Mouse (Mus musculus): ENCODE data around the gene 2010111I01Rik. TPM values are rescaled to one million over a fixed set of nuclear protein-coding genes. Genes with fewer than 3 reads are reported as not detected.
A peak's percentile ranks its signal among the peaks of the same experiment; 100 is the strongest.

2010111I01Rik gene
- polyA plus RNA-seq, 1 experiment from 2014 or later = 34.6 TPM

DNA sequence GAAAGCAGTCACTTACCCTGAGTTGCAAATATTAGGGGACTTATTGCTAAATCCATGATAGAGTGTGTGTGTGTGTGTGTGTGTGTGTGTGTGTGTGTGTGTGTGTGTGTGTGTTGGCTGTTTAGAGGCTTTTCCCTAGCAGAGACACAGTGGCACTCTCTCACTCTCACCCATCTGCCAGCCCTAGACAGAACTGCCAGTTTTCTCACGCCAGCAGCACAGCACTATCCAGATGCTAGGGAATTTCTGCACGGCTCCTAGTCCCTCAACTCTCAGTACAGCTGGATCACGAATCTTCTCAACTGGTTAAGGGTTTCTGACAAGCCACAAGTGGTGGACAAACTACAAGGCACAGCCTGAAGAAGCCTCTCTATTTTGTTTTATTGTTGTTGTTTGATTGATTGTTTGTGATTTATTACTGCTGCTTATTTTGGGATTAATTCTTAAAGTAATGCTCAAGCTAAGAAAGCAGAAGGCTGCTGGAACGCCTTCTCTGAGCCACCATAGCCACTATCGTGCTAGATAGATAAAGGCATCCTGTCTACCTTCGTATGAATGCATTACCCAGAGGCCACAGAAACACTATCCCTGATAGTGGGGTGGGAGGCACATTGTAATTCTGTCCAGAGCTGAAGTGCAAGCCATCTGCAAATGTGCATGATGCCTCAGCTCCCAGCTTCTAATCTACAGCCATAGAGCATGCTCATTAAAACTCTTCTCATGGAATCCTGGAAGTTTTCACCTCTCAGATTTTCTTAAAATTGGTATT is 209.7 kb downstream of the 2010111I01Rik start:
- no peak for DNase-seq (ENCODE audit: low spot score)
- Histone ChIP-seq H3K4me3 (no peak overlapping the region), H3K27me3 (ENCODE audit: insufficient read depth, poor library complexity, severe bottlenecking) (0 out of 2 replicates have a peak, but pooled peaks cover 3% of the 10 kb centered on the region), H3K27ac (no peak overlapping the region), H3K9me3 (no peaks in the 10 kb centered on the region), H3K4me1 (replicated peaks) (peaks cover 28% of the 10 kb centered on the region), H3K36me3 (no peaks in the 10 kb centered on the region)
- WGBS = 85% methylated on average over 6 of the region's 6 CpGs

DNA sequence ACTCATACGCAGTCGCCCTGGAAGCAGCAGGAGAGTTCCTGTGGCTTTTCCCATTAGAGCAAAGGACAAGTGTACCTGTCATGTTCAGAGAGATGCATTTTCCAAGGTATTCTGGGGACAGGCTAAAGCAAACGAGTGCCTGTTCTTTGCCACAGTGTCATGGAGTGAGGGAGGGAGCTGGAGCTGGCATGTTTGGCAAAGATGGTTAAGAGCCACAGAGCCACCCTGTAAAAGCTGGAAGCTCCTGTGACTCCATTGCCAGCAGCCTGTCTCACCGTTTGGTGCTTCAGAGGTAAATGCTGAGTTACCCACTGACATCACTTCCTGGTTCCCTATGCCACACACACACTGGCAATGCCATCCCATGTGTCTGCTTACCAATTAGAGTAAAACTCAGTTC is 211.4 kb downstream of the 2010111I01Rik start:
- H3K27me3 ChIP-seq (ENCODE audit: insufficient read depth, poor library complexity, severe bottlenecking) = 0 out of 2 replicates have a peak, but pooled peaks cover 3% of the 10 kb centered on the region
- WGBS = 80% methylated on average over 4 of the region's 4 CpGs
- H3K27ac ChIP-seq = no peak overlapping the region
- DNase-seq (ENCODE audit: low spot score) = no peak
- no peaks in the 10 kb centered on the region for H3K9me3 ChIP-seq
- peaks cover 16% of the 10 kb centered on the region for H3K4me1 ChIP-seq (replicated peaks)
- H3K4me3 ChIP-seq = no peak overlapping the region
- H3K36me3 ChIP-seq = no peaks in the 10 kb centered on the region

DNA sequence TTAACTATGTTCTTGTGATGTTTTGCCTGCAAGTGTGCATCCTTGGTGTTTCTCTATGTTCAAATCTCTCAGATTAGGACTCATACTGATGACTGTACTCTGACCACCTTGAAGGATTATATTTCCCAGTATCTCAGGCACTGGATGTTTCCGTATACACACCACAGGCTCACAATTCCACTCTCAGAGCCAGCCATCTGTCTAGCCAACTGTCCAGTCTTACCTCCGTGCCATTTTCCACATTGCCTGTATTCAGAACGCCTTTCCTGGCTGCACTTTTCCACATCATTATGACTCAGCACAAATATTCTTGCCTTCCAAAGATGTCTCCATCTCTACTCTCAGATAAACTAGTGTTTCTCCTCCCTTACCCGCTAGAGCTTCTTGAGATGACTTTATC is 212.5 kb downstream of the 2010111I01Rik start:
- H3K4me1 ChIP-seq (replicated peaks) = peaks cover 5% of the 10 kb centered on the region; the same call in 1 of the 2 replicates
- H3K27ac ChIP-seq = no peak overlapping the region
- no peak for DNase-seq (ENCODE audit: low spot score)
- H3K9me3 ChIP-seq = no peaks in the 10 kb centered on the region
- WGBS = 87% methylated on average over 4 of the region's 4 CpGs
- H3K27me3 ChIP-seq (ENCODE audit: insufficient read depth, poor library complexity, severe bottlenecking) = 0 out of 2 replicates have a peak, but pooled peaks cover 3% of the 10 kb centered on the region
- no peak overlapping the region for H3K4me3 ChIP-seq
- H3K36me3 ChIP-seq = no peaks in the 10 kb centered on the region

DNA sequence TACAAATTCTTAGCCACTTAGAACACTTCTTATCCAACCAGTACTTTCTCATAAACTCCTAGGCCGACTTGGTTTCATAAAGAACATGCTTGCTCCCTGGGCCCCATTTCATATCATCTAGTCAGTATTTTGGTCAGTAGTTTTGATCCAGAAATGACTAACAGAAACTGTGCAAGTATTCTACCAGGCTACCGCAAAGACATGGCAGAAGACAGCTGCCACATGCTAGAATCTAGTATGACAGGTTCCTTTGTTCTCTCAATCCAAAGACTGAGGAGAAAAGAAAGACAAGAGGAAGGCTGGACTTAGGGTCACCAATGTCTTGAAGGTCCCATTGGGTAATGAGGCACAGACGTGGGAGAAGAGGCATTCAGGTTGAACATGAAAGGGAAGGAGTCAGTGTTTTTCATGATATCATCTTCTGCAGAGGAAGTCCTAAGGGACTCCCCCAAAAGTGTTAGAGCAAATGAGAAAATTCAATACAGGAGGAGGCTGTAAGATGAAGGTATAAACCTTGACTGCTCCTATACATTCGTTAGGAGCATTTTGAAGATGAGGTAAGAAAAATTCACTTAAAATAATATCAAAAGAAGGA is 216.0 kb downstream of the 2010111I01Rik start:
- no peak for DNase-seq (ENCODE audit: low spot score)
- no peaks in the 10 kb centered on the region for H3K36me3 ChIP-seq
- 73% methylated on average over 4 of the region's 4 CpGs for WGBS
- H3K27me3 ChIP-seq (ENCODE audit: insufficient read depth, poor library complexity, severe bottlenecking) = no peaks in the 10 kb centered on the region
- H3K4me3 ChIP-seq = no peak overlapping the region
- no peaks in the 10 kb centered on the region for H3K9me3 ChIP-seq
- H3K4me1 ChIP-seq (replicated peaks) = peaks cover 11% of the 10 kb centered on the region
- H3K27ac ChIP-seq = no peak overlapping the region

DNA sequence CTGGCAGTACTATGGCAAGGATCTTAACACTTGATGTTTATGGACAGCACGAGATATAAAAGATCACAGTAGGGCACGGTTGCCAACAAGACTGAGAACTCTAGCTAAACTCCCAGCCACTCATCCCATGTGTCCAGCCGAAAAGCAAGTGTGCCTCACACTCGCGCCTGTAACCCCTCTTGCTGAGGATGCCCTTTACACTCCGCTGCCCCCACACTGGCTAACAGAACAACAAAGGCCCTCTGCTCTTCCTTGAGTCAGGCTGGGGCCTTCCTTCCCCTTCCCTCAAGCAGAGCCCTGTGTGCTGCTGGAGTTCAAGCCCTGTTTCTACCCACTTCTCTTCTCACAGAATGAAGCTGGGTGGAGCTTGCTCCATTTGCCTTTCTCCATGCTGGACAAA is 220.3 kb downstream of the 2010111I01Rik start:
- Histone ChIP-seq H3K4me1 (replicated peaks) (peaks cover 31% of the 10 kb centered on the region), H3K36me3 (no peaks in the 10 kb centered on the region), H3K27ac (peak overlapping the region; percentile 54; the same call in 1 of the 2 replicates), H3K9me3 (no peaks in the 10 kb centered on the region), H3K27me3 (ENCODE audit: insufficient read depth, poor library complexity, severe bottlenecking) (no peaks in the 10 kb centered on the region), H3K4me3 (no peak overlapping the region)
- WGBS = 42% methylated on average over 6 of the region's 6 CpGs
- DNase-seq (ENCODE audit: low spot score) = peak; percentile 34

DNA sequence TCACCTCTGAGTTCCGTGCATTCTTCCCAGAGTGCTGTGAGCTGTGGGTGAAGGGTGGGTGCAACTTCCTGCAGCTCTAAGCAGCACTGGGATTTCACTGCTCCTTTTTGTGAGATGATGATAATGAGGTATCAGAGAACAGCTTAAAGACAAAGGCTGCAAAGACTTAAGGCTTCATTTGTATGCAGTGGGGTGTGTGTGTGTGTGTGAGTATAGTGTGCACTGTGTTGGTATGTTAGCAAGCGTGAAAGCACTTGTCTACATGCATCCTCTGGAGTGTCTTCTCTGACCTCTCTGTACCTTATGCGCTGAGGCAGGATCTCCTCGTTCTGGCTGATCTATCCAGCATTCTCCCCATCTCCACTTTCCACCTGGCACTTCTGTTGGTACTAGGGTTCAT is 221.5 kb downstream of the 2010111I01Rik start:
- Histone ChIP-seq H3K27ac (no peak overlapping the region; the same call in 1 of the 2 replicates), H3K4me3 (no peak overlapping the region), H3K36me3 (0 out of 2 replicates have a peak, but pooled peaks cover under 1% of the 10 kb centered on the region), H3K9me3 (no peaks in the 10 kb centered on the region), H3K27me3 (ENCODE audit: insufficient read depth, poor library complexity, severe bottlenecking) (no peaks in the 10 kb centered on the region), H3K4me1 (replicated peaks) (peaks cover 31% of the 10 kb centered on the region)
- DNase-seq (ENCODE audit: low spot score) = no peak
- WGBS = 81% methylated on average over 4 of the region's 4 CpGs

DNA sequence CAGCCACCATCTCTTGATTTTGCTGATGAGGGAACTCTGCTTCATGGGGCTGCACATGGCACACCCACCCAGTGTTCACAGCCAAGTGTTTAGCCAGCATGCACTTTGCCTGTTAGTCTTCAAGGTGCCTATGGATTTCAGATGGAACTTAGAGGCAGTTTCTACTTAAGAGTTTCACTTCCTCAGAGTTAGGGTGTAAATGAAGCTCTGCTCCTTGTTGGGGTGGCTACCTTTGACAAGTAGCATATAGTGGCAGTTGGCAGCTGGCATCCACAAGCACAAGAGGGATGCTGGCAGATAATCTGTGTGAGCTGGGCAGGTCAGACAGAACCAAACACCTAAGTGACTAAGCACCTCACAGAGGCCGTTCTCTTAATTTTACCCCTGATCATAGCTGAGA is 221.9 kb downstream of the 2010111I01Rik start:
- Histone ChIP-seq H3K36me3 (0 out of 2 replicates have a peak, but pooled peaks cover 4% of the 10 kb centered on the region), H3K27ac (no peak overlapping the region), H3K4me3 (no peak overlapping the region), H3K27me3 (ENCODE audit: insufficient read depth, poor library complexity, severe bottlenecking) (no peaks in the 10 kb centered on the region), H3K4me1 (replicated peaks) (peaks cover 31% of the 10 kb centered on the region), H3K9me3 (no peaks in the 10 kb centered on the region)
- WGBS = 82% methylated on average over 1 of the region's 1 CpGs
- DNase-seq (ENCODE audit: low spot score) = no peak

DNA sequence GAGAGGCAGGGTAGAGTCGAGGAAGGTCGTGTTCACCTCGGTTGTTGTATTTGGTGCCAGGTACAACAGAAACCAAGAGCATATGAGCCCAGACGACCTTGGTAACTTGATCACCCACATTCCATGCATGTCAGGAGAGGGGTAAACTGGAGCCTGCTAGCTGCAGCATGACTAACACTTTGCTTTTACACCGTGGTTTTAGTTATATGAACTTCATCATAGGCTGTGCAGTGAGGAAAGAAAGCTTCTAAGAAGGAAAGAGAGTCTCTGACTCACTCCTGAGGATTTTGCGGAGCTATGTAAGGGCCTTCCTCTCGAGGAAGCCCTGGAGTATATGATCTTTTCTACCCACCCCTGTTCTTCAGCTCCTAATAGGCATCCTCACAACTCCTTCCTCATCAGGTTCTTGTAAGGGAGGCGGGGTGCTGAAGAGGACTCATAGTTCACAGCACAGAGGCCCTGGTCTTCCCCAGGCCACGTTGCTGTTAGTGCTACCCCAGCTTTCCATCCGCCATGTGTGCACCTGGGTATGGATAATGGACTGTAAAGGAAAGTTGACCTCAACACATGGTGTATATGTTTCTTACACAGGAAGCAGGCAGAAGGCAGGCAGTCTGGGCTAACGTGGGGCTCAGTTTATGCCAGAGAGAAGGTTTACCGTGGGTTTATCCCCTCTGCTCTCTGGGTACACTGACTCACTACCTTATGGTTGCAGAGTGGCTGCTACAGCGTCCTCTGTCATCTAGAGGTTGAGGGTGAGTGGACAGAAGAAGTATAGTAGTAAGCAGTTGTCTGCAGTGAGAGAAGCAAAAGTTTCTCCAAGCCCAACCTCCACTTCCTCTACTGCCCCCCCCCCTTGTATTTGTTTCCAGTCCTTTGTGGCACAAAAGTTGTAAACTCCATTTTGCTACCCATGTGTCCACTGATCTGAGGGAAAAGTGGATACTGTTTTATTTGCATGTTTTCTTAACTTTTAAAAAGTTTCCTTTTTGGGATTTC is 222.8 kb downstream of the 2010111I01Rik start:
- H3K4me1 ChIP-seq (replicated peaks) = peaks cover 31% of the 10 kb centered on the region
- 0 out of 2 replicates have a peak, but pooled peaks cover 4% of the 10 kb centered on the region for H3K36me3 ChIP-seq
- no peak for DNase-seq (ENCODE audit: low spot score)
- H3K9me3 ChIP-seq = no peaks in the 10 kb centered on the region
- H3K27me3 ChIP-seq (ENCODE audit: insufficient read depth, poor library complexity, severe bottlenecking) = no peaks in the 10 kb centered on the region
- H3K27ac ChIP-seq = no peak overlapping the region; the same call in 1 of the 2 replicates
- H3K4me3 ChIP-seq = no peak overlapping the region
- WGBS = 74% methylated on average over 13 of the region's 13 CpGs

DNA sequence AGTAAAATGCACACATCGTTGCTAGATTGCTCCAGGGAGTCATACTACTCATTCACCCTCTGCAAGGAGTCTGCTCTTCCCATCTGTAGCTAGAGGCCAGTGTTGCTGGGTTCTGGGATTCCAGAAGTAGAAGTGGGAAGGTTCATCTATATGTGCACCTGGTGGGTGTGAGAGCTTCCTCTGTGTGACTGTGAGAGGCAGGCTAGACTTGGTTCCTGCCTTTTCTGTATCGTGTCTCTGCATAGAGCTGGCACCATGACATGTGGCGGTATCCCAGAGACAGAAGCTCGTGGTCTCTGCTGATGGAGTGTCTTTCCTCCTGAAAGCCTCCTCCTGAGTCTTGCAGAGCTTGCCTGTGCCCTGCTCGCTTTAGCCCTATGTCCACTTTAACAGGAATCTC is 223.6 kb downstream of the 2010111I01Rik start:
- H3K9me3 ChIP-seq = no peaks in the 10 kb centered on the region
- peaks cover 31% of the 10 kb centered on the region for H3K4me1 ChIP-seq (replicated peaks)
- H3K36me3 ChIP-seq = 0 out of 2 replicates have a peak, but pooled peaks cover 4% of the 10 kb centered on the region
- no peak overlapping the region for H3K27ac ChIP-seq
- WGBS = 81% methylated on average over 5 of the region's 5 CpGs
- no peak overlapping the region for H3K4me3 ChIP-seq
- no peak for DNase-seq (ENCODE audit: low spot score)
- H3K27me3 ChIP-seq (ENCODE audit: insufficient read depth, poor library complexity, severe bottlenecking) = no peaks in the 10 kb centered on the region

DNA sequence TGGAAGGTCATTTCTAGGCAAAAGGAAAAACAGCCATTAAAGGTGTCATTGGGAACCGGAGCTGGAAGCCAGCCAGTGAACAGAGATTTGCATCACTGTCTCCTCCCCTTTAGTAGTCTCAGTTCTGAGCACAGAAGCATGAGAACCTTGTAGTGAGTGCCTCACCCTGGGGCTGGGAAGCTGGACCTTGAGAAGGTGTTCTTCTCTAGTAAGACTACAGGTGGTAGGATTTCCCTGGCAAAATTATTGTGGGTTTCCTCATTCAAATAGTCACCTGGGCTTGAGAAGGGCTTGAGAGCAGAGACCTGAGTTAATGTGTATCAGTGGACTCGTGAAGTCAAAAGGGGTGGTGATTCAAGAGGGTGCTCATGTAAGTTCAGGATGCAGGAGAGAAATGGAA is 224.1 kb downstream of the 2010111I01Rik start:
- no peaks in the 10 kb centered on the region for H3K9me3 ChIP-seq
- H3K4me1 ChIP-seq (replicated peaks) = peaks cover 31% of the 10 kb centered on the region
- no peaks in the 10 kb centered on the region for H3K27me3 ChIP-seq (ENCODE audit: insufficient read depth, poor library complexity, severe bottlenecking)
- H3K36me3 ChIP-seq = 0 out of 2 replicates have a peak, but pooled peaks cover 4% of the 10 kb centered on the region
- no peak overlapping the region for H3K4me3 ChIP-seq
- H3K27ac ChIP-seq = no peak overlapping the region
- DNase-seq (ENCODE audit: low spot score) = no peak
- 82% methylated on average over 2 of the region's 2 CpGs for WGBS

DNA sequence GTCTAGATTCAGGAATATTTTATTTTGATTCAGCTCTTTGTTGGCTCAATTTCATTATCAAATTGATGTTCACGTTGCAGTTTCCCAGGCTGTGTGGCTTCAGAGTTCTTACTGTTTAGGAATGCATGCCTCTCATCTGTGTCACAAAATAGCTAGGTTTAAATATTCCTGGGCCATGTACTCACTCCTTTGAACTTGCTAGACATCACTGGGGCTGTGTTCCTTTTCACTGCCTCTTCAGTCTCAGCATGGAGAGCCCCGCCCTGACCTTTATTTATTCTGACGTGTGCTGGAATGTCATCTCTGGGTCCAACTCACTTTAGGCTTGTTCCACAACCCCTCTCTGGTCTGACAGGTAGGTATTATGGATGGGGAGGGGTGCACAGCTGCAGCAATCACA is 228.7 kb downstream of the 2010111I01Rik start:
- H3K27ac ChIP-seq = no peak overlapping the region
- no peaks in the 10 kb centered on the region for H3K4me1 ChIP-seq (replicated peaks)
- no peaks in the 10 kb centered on the region for H3K9me3 ChIP-seq
- H3K27me3 ChIP-seq (ENCODE audit: insufficient read depth, poor library complexity, severe bottlenecking) = no peaks in the 10 kb centered on the region
- 0 out of 2 replicates have a peak, but pooled peaks cover 4% of the 10 kb centered on the region for H3K36me3 ChIP-seq
- H3K4me3 ChIP-seq = no peak overlapping the region
- DNase-seq (ENCODE audit: low spot score) = no peak
- WGBS = 70% methylated on average over 3 of the region's 3 CpGs

DNA sequence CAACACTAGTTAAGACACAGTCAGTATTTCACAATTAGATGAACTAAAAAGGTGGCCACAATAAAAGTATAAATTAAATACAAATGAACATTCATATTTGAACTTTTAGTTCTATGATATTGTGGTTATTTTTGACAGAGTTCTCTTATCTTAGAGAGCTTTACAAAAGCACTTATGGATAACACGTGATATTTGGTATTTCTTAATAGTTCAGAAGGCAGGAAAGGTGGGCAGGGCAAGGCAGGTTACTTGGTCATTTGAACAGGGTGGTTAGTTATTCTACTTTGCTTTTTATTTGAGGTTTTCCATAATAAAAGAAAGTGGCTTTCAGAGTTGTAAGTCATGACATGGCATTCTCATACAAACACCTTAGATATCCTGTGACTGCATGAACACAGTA is 233.3 kb downstream of the 2010111I01Rik start:
- no peaks in the 10 kb centered on the region for H3K9me3 ChIP-seq
- 94% methylated on average over 1 of the region's 1 CpGs for WGBS
- peaks cover 2% of the 10 kb centered on the region; the same call in 1 of the 2 replicates for H3K4me1 ChIP-seq (replicated peaks)
- no peaks in the 10 kb centered on the region for H3K36me3 ChIP-seq
- no peak for DNase-seq (ENCODE audit: low spot score)
- H3K4me3 ChIP-seq = no peak overlapping the region
- H3K27me3 ChIP-seq (ENCODE audit: insufficient read depth, poor library complexity, severe bottlenecking) = no peaks in the 10 kb centered on the region
- H3K27ac ChIP-seq = no peak overlapping the region

Measured in hindbrain, embryonic 10.5 days (tissue).